Mouse (Mus musculus): ENCODE results near the gene Gm7138. TPM values are rescaled to one million over a fixed set of nuclear protein-coding genes. Genes with fewer than 3 reads are reported as not detected.
A peak's percentile ranks its signal among the peaks of the same experiment; 100 is the strongest.
"Not testable (repeated sequence)": the region's sequence is repeated elsewhere in the genome, so short reads cannot be mapped to it uniquely, and the experiment has no call there.

Gene Gm7138
- polyA plus RNA-seq, 2 experiments = not detected

- 80% methylated on average over 3 of the region's 3 CpGs for WGBS
- ATAC-seq (ENCODE audit: low FRiP score, low read depth) (no peak), DNase-seq (ENCODE audit: low spot score) (no peak)
- Histone ChIP-seq H3K36me3 (ENCODE audit: control insufficient read depth, insufficient read depth, low read length) (no peaks in the 10 kb centered on the region), H3K9me3 (ENCODE audit: control insufficient read depth, low read length) (no peaks in the 10 kb centered on the region), H3K27ac (replicated peaks; ENCODE audit: low read depth, low read length) (no peak overlapping the region), H3K4me3 (replicated peaks; ENCODE audit: low read length) (no peak overlapping the region), H3K4me2 (replicated peaks; ENCODE audit: low read depth, low read length, severe bottlenecking) (no peak overlapping the region), H3K9ac (ENCODE audit: low read depth, low read length, severe bottlenecking) (no peak overlapping the region), H3K4me1 (ENCODE audit: control insufficient read depth, insufficient read depth, low read length) (peaks cover 3% of the 10 kb centered on the region; the same call in 1 of the 2 replicates), H3K27me3 (ENCODE audit: control insufficient read depth, insufficient read depth, low read length) (no peaks in the 10 kb centered on the region)
- TF ChIP-seq POLR2A (IDR thresholded peaks at IDR 0.05; ENCODE audit: borderline replicate concordance, extremely low read depth, insufficient read depth, insufficient read length) = no peak
These were observed 27.4 kb upstream of the Gm7138 start for GRCm38 (mm10) chr10:77804095-77804494.

GRCm38 (mm10) chr10:77798921-77799508, 22.3 kb upstream of the Gm7138 start, which contains the start of gene Gm19668:
Gm19668 (minus strand) TSS chr10:77799133.
- no peak for TF ChIP-seq POLR2A (IDR thresholded peaks at IDR 0.05; ENCODE audit: borderline replicate concordance, extremely low read depth, insufficient read depth, insufficient read length)
- peak; percentile 73 for ATAC-seq (ENCODE audit: low FRiP score, low read depth)

GRCm38 (mm10) chr10:77798164-77798920, 21.6 kb upstream of the Gm7138 start:
- not testable (repeated sequence) for DNase-seq (ENCODE audit: low spot score); H3K4me3 ChIP-seq (replicated peaks; ENCODE audit: low read length); H3K27ac ChIP-seq (replicated peaks; ENCODE audit: low read depth, low read length); ATAC-seq (ENCODE audit: low FRiP score, low read depth); H3K9me3 ChIP-seq (ENCODE audit: control insufficient read depth, low read length); H3K27me3 ChIP-seq (ENCODE audit: control insufficient read depth, insufficient read depth, low read length); H3K36me3 ChIP-seq (ENCODE audit: control insufficient read depth, insufficient read depth, low read length); H3K4me2 ChIP-seq (replicated peaks; ENCODE audit: low read depth, low read length, severe bottlenecking); H3K9ac ChIP-seq (ENCODE audit: low read depth, low read length, severe bottlenecking); H3K4me1 ChIP-seq (ENCODE audit: control insufficient read depth, insufficient read depth, low read length)
- WGBS = 53% methylated on average over 2 of the region's 3 CpGs

More at GRCm38 (mm10) chr10:77798921-77799508, 22.3 kb upstream of the Gm7138 start, which contains the start of gene Gm19668:
- Histone ChIP-seq H3K9ac (ENCODE audit: low read depth, low read length, severe bottlenecking) (no peak within 1 kb of the TSS), H3K9me3 (ENCODE audit: control insufficient read depth, low read length) (no peaks in the 10 kb centered on the region), H3K4me3 (replicated peaks; ENCODE audit: low read length) (no peak within 1 kb of the TSS), H3K4me1 (ENCODE audit: control insufficient read depth, insufficient read depth, low read length) (peaks cover 6% of the 10 kb centered on the region; the same call in 1 of the 2 replicates), H3K27me3 (ENCODE audit: control insufficient read depth, insufficient read depth, low read length) (no peaks in the 10 kb centered on the region), H3K27ac (replicated peaks; ENCODE audit: low read depth, low read length) (no peak within 1 kb of the TSS), H3K4me2 (replicated peaks; ENCODE audit: low read depth, low read length, severe bottlenecking) (no peak within 1 kb of the TSS), H3K36me3 (ENCODE audit: control insufficient read depth, insufficient read depth, low read length) (no peaks in the 10 kb centered on the region)
- 39% methylated on average over 8 of the region's 8 CpGs for WGBS
- no peak for DNase-seq (ENCODE audit: low spot score)

GRCm38 (mm10) chr10:77797677-77798076, 20.9 kb upstream of the Gm7138 start:
- ATAC-seq (ENCODE audit: low FRiP score, low read depth) (no peak), DNase-seq (ENCODE audit: low spot score) (no peak)
- H3K27me3 ChIP-seq (ENCODE audit: control insufficient read depth, insufficient read depth, low read length) = no peaks in the 10 kb centered on the region
- 12% methylated on average over 3 of the region's 3 CpGs for WGBS
- no peak overlapping the region for H3K27ac ChIP-seq (replicated peaks; ENCODE audit: low read depth, low read length)
- no peaks in the 10 kb centered on the region for H3K9me3 ChIP-seq (ENCODE audit: control insufficient read depth, low read length)
- no peak overlapping the region for H3K4me3 ChIP-seq (replicated peaks; ENCODE audit: low read length)
- no peak overlapping the region for H3K9ac ChIP-seq (ENCODE audit: low read depth, low read length, severe bottlenecking)
- TF ChIP-seq POLR2A (IDR thresholded peaks at IDR 0.05; ENCODE audit: borderline replicate concordance, extremely low read depth, insufficient read depth, insufficient read length) = no peak
- peaks cover 6% of the 10 kb centered on the region; the same call in 1 of the 2 replicates for H3K4me1 ChIP-seq (ENCODE audit: control insufficient read depth, insufficient read depth, low read length)
- H3K36me3 ChIP-seq (ENCODE audit: control insufficient read depth, insufficient read depth, low read length) = no peaks in the 10 kb centered on the region
- no peak overlapping the region for H3K4me2 ChIP-seq (replicated peaks; ENCODE audit: low read depth, low read length, severe bottlenecking)

GRCm38 (mm10) chr10:77794976-77795375, 18.2 kb upstream of the Gm7138 start, which contains the start of gene Gm9639:
Gm9639 (minus strand) TSS chr10:77795076.
- H3K4me3 ChIP-seq (replicated peaks; ENCODE audit: low read length) = no peak within 1 kb of the TSS
- H3K9me3 ChIP-seq (ENCODE audit: control insufficient read depth, low read length) = no peaks in the 10 kb centered on the region
- no peak for ATAC-seq (ENCODE audit: low FRiP score, low read depth)
- no peak for DNase-seq (ENCODE audit: low spot score)
- WGBS = 54% methylated on average over 2 of the region's 2 CpGs
- H3K27ac ChIP-seq (replicated peaks; ENCODE audit: low read depth, low read length) = no peak within 1 kb of the TSS
- TF ChIP-seq POLR2A (IDR thresholded peaks at IDR 0.05; ENCODE audit: borderline replicate concordance, extremely low read depth, insufficient read depth, insufficient read length) = no peak
- H3K4me2 ChIP-seq (replicated peaks; ENCODE audit: low read depth, low read length, severe bottlenecking) = no peak within 1 kb of the TSS
- H3K36me3 ChIP-seq (ENCODE audit: control insufficient read depth, insufficient read depth, low read length) = no peaks in the 10 kb centered on the region
- no peaks in the 10 kb centered on the region for H3K27me3 ChIP-seq (ENCODE audit: control insufficient read depth, insufficient read depth, low read length)
- peaks cover 6% of the 10 kb centered on the region; the same call in 1 of the 2 replicates for H3K4me1 ChIP-seq (ENCODE audit: control insufficient read depth, insufficient read depth, low read length)
- no peak within 1 kb of the TSS for H3K9ac ChIP-seq (ENCODE audit: low read depth, low read length, severe bottlenecking)

Measured in limb, embryonic 14.5 days (tissue).